Mouse (Mus musculus): ENCODE measurements around the gene Pgrmc2. TPM values are rescaled to one million over a fixed set of nuclear protein-coding genes. Genes with fewer than 3 reads are reported as not detected.

The Pgrmc2 gene
- polyA plus RNA-seq, 1 experiment from 2014 or later, result 34.3 TPM

- no peak overlapping the region for H3K4me3 ChIP-seq
- H3K27ac ChIP-seq (replicated peaks), result no peak overlapping the region
- no peaks in the 10 kb centered on the region for H3K4me1 ChIP-seq
- no peak for DNase-seq (ENCODE audit: low spot score)
- 84% methylated on average over 4 of the region's 4 CpGs for WGBS
- no peaks in the 10 kb centered on the region for H3K27me3 ChIP-seq (ENCODE audit: low read depth, poor library complexity, severe bottlenecking)
- no peaks in the 10 kb centered on the region for H3K36me3 ChIP-seq
- no peaks in the 10 kb centered on the region for H3K9me3 ChIP-seq (replicated peaks)
Measured at GRCm38 (mm10) chr3:41092311-41092710, 9.5 kb upstream of the Pgrmc2 start.

GRCm38 (mm10) chr3:41090839-41091238 lies 8.0 kb upstream of the Pgrmc2 start:
- WGBS, result 80% methylated on average over 2 of the region's 2 CpGs
- no peaks in the 10 kb centered on the region for H3K9me3 ChIP-seq (replicated peaks)
- no peak for DNase-seq (ENCODE audit: low spot score)
- no peak overlapping the region for H3K27ac ChIP-seq (replicated peaks)
- H3K4me3 ChIP-seq, result no peak overlapping the region
- no peaks in the 10 kb centered on the region for H3K36me3 ChIP-seq
- peaks cover 1% of the 10 kb centered on the region for H3K4me1 ChIP-seq
- H3K27me3 ChIP-seq (ENCODE audit: low read depth, poor library complexity, severe bottlenecking), result no peaks in the 10 kb centered on the region

- H3K36me3 ChIP-seq, result no peaks in the 10 kb centered on the region
- peaks cover 24% of the 10 kb centered on the region for H3K4me1 ChIP-seq
- H3K27ac ChIP-seq (replicated peaks), result no peak overlapping the region
- no peak overlapping the region for H3K4me3 ChIP-seq
- H3K27me3 ChIP-seq (ENCODE audit: low read depth, poor library complexity, severe bottlenecking), result no peaks in the 10 kb centered on the region
- H3K9me3 ChIP-seq (replicated peaks), result no peaks in the 10 kb centered on the region
- DNase-seq (ENCODE audit: low spot score), result no peak
Measured at GRCm38 (mm10) chr3:41087071-41087470, 4.2 kb upstream of the Pgrmc2 start.

- no peaks in the 10 kb centered on the region for H3K36me3 ChIP-seq
- H3K4me3 ChIP-seq, result no peak overlapping the region
- H3K27me3 ChIP-seq (ENCODE audit: low read depth, poor library complexity, severe bottlenecking), result no peaks in the 10 kb centered on the region
- WGBS, result 87% methylated on average over 5 of the region's 5 CpGs
- H3K4me1 ChIP-seq, result peaks cover 40% of the 10 kb centered on the region
- DNase-seq (ENCODE audit: low spot score), result no peak
- H3K9me3 ChIP-seq (replicated peaks), result no peaks in the 10 kb centered on the region
- H3K27ac ChIP-seq (replicated peaks), result no peak overlapping the region
Measured at GRCm38 (mm10) chr3:41084421-41084820, 1.6 kb upstream of the Pgrmc2 start.

- Histone ChIP-seq H3K27me3 (ENCODE audit: low read depth, poor library complexity, severe bottlenecking) (no peaks in the 10 kb centered on the region), H3K4me1 (peaks cover 40% of the 10 kb centered on the region), H3K4me3 (peak overlapping the region; percentile 92), H3K9me3 (replicated peaks) (no peaks in the 10 kb centered on the region), H3K36me3 (0 out of 2 replicates have a peak, but pooled peaks cover 2% of the 10 kb centered on the region), H3K27ac (replicated peaks) (peak overlapping the region; percentile 96)
- no peak for DNase-seq (ENCODE audit: low spot score)
- WGBS, result 6% methylated on average over 6 of the region's 6 CpGs
Measured at GRCm38 (mm10) chr3:41083790-41084112, 905 bp upstream of the Pgrmc2 start.

GRCm38 (mm10) chr3:41082520-41082884 lies 344 bp downstream of the Pgrmc2 start:
- Histone ChIP-seq H3K4me3 (peak overlapping the region; percentile 92), H3K9me3 (replicated peaks) (no peaks in the 10 kb centered on the region), H3K27ac (replicated peaks) (peak overlapping the region; percentile 96), H3K27me3 (ENCODE audit: low read depth, poor library complexity, severe bottlenecking) (no peaks in the 10 kb centered on the region), H3K4me1 (peaks cover 40% of the 10 kb centered on the region), H3K36me3 (0 out of 2 replicates have a peak, but pooled peaks cover 4% of the 10 kb centered on the region)
- no peak for DNase-seq (ENCODE audit: low spot score)
- under 1% methylated on average over 43 of the region's 43 CpGs for WGBS

- Histone ChIP-seq H3K27me3 (ENCODE audit: low read depth, poor library complexity, severe bottlenecking) (no peaks in the 10 kb centered on the region), H3K9me3 (replicated peaks) (no peaks in the 10 kb centered on the region), H3K36me3 (0 out of 2 replicates have a peak, but pooled peaks cover 4% of the 10 kb centered on the region), H3K4me1 (peaks cover 40% of the 10 kb centered on the region), H3K4me3 (peak overlapping the region; percentile 92), H3K27ac (replicated peaks) (peak overlapping the region; percentile 96)
- DNase-seq (ENCODE audit: low spot score), result peak; percentile 36
- 4% methylated on average over 23 of the region's 23 CpGs for WGBS
Measured at GRCm38 (mm10) chr3:41081474-41082301, 1.2 kb downstream of the Pgrmc2 start.

- H3K27me3 ChIP-seq (ENCODE audit: low read depth, poor library complexity, severe bottlenecking), result no peaks in the 10 kb centered on the region
- H3K27ac ChIP-seq (replicated peaks), result no peak overlapping the region
- no peak for DNase-seq (ENCODE audit: low spot score)
- 0 out of 2 replicates have a peak, but pooled peaks cover 4% of the 10 kb centered on the region for H3K36me3 ChIP-seq
- WGBS, result 52% methylated on average over 3 of the region's 3 CpGs
- peak overlapping the region; percentile 92 for H3K4me3 ChIP-seq
- H3K9me3 ChIP-seq (replicated peaks), result no peaks in the 10 kb centered on the region
- peaks cover 38% of the 10 kb centered on the region for H3K4me1 ChIP-seq
Measured at GRCm38 (mm10) chr3:41080724-41081123, 2.1 kb downstream of the Pgrmc2 start.

GRCm38 (mm10) chr3:41078673-41079072 lies 4.2 kb downstream of the Pgrmc2 start:
- no peak for DNase-seq (ENCODE audit: low spot score)
- no peak overlapping the region for H3K4me3 ChIP-seq
- H3K27ac ChIP-seq (replicated peaks), result no peak overlapping the region
- 0 out of 2 replicates have a peak, but pooled peaks cover 4% of the 10 kb centered on the region for H3K36me3 ChIP-seq
- no peaks in the 10 kb centered on the region for H3K9me3 ChIP-seq (replicated peaks)
- 95% methylated on average over 2 of the region's 2 CpGs for WGBS
- no peaks in the 10 kb centered on the region for H3K27me3 ChIP-seq (ENCODE audit: low read depth, poor library complexity, severe bottlenecking)
- H3K4me1 ChIP-seq, result peaks cover 19% of the 10 kb centered on the region

- 94% methylated on average over 8 of the region's 8 CpGs for WGBS
- no peaks in the 10 kb centered on the region for H3K27me3 ChIP-seq (ENCODE audit: low read depth, poor library complexity, severe bottlenecking)
- no peak overlapping the region for H3K4me3 ChIP-seq
- H3K4me1 ChIP-seq, result peaks cover 2% of the 10 kb centered on the region; the same call in 1 of the 2 replicates
- no peak overlapping the region for H3K27ac ChIP-seq (replicated peaks)
- H3K9me3 ChIP-seq (replicated peaks), result no peaks in the 10 kb centered on the region
- no peak for DNase-seq (ENCODE audit: low spot score)
- peaks cover 5% of the 10 kb centered on the region; the same call in 1 of the 2 replicates for H3K36me3 ChIP-seq
Measured at GRCm38 (mm10) chr3:41075376-41075775, 7.5 kb downstream of the Pgrmc2 start.

GRCm38 (mm10) chr3:41070519-41070918 lies 12.3 kb downstream of the Pgrmc2 start:
- DNase-seq (ENCODE audit: low spot score), result no peak
- H3K9me3 ChIP-seq (replicated peaks), result no peaks in the 10 kb centered on the region
- peaks cover 45% of the 10 kb centered on the region for H3K36me3 ChIP-seq
- WGBS, result 85% methylated on average over 2 of the region's 2 CpGs
- no peaks in the 10 kb centered on the region for H3K4me1 ChIP-seq
- H3K27me3 ChIP-seq (ENCODE audit: low read depth, poor library complexity, severe bottlenecking), result no peaks in the 10 kb centered on the region
- no peak overlapping the region for H3K27ac ChIP-seq (replicated peaks)
- no peak overlapping the region for H3K4me3 ChIP-seq

GRCm38 (mm10) chr3:41065320-41065719 lies 17.5 kb downstream of the Pgrmc2 start:
- Histone ChIP-seq H3K27me3 (ENCODE audit: low read depth, poor library complexity, severe bottlenecking) (no peaks in the 10 kb centered on the region), H3K4me3 (no peak overlapping the region), H3K9me3 (replicated peaks) (no peaks in the 10 kb centered on the region), H3K4me1 (no peaks in the 10 kb centered on the region), H3K36me3 (peaks cover 68% of the 10 kb centered on the region), H3K27ac (replicated peaks) (no peak overlapping the region)
- no peak for DNase-seq (ENCODE audit: low spot score)
- 76% methylated on average over 2 of the region's 2 CpGs for WGBS

GRCm38 (mm10) chr3:41062758-41063157 lies 20.1 kb downstream of the Pgrmc2 start:
- Histone ChIP-seq H3K27me3 (ENCODE audit: low read depth, poor library complexity, severe bottlenecking) (no peaks in the 10 kb centered on the region), H3K27ac (replicated peaks) (no peak overlapping the region), H3K4me3 (no peak overlapping the region), H3K36me3 (peaks cover 45% of the 10 kb centered on the region), H3K9me3 (replicated peaks) (no peaks in the 10 kb centered on the region), H3K4me1 (no peaks in the 10 kb centered on the region)
- no peak for DNase-seq (ENCODE audit: low spot score)
- 91% methylated on average over 2 of the region's 2 CpGs for WGBS
